Mouse (Mus musculus) adrenal gland (tissue): ENCODE measurements around the gene Lrmda.
"Not testable (repeated sequence)": the region's sequence is repeated elsewhere in the genome, so short reads cannot be mapped to it uniquely, and the experiment has no call there.

Experiments
- intact Hi-C: fragments of 180-260 bp; cut with DNase I; formaldehyde crosslinking; loops from one replicate; pipeline ENCODE4 v1.15.1; 2025

Lrmda gene

GRCm38 (mm10) chr14:22576441-22576840, 556.9 kb downstream of the Lrmda start:
- intact Hi-C loops = loop anchor here (5.0 to 10.0 kb wide), 3 partner anchors 231 to 589 kb away; partner anchors contain the start of gene Zfp503

DNA sequence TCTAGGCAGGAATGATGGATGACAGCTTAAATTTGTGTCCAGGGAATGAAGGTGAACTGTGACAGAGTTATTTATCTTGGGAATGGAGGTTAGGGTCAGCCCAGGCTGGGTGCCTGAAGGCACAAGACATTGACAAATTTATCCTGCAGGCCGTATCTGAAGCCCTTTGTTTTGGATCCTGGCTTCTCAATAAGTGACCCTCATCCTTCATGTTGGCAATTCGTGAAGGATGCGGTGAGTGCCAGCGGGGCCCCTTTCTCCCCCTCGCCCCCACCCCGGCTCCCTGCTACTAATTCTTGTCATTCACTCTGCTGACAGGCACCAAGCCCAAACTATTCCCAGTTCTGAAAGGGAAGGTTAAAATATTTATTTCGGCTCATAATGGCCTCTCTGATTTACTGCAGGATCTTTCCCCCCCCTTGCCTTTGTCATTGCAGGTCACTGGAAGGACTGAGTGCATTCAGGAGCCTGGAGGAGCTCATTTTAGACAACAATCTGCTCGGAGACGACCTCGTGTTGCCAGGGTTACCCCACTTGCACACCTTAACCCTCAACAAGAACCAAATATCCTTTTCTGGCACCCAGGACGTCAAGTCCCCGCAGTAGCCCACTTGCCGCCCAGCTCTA, 558.0 kb downstream of the Lrmda start:
- intact Hi-C loops = loop anchor here (5.0 to 10.0 kb wide), 3 partner anchors 230 to 590 kb away; partner anchors contain the start of gene Zfp503

DNA sequence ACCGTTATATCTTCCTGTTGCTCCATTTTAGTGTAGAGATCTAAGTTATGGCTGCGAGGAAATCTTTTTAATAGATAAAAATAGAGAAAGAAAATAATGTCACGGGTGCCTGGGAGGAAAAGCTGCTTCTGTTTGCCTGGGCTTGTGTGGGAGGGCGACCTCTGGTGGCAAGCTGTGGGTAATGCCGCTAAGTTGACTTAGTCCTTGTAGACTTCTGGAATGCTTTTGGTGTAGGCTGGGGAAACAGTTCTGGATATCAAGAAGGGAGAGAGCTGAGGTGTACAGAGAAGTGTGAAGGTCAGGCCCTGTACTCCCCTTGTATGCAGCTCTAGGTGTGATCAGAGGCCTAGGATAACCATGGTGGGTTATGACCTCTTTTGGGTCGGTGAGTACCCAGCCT, 558.7 kb downstream of the Lrmda start:
- intact Hi-C loops = loop anchor here (5.0 to 10.0 kb wide), 3 partner anchors 229 to 591 kb away; partner anchors contain the start of gene Zfp503

DNA sequence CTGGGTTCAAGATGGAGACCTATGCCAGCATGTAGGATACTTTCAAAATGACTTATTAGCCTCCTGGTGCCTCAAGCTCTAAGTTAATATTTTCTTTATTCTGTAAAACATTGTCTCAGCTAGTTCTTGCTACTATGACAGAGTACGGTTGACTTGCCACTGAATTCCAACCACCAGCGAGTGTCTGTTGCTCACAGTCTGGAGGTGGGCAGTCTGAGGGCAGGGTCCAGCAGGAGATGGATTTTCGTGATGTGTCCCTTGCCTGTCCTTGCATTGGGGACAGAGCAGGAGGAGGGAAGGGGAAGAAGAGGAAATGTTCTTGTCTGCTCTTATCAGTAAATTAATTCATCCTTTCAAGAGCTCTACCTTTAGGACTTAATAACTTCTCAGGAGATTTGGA, 559.5 kb downstream of the Lrmda start:
- intact Hi-C loops = loop anchor here (5.0 to 10.0 kb wide), 3 partner anchors 228 to 592 kb away; partner anchors contain the start of gene Zfp503

DNA sequence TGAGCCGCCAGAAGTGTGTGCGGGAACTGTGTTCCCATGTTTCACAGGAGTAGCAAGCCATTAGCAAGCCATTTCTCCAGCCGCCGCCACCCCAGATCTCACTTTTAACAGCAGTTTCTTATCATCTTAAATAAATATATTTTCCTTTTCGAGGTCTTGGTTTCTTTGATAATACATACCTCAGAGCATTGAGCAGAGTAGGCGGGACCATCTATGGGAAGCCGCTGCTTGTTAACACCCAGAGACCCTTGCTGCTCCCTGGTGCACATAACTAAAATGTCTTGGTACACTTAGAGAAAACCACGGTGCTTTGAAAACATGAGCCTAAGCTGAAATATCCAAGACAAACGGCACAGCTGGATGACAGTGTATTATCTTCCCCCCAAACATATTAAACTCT, 562.6 kb downstream of the Lrmda start:
- intact Hi-C loops = loop anchor here (5.0 kb wide), 1 partner anchor 465 kb away; no protein-coding TSS in a partner anchor

DNA sequence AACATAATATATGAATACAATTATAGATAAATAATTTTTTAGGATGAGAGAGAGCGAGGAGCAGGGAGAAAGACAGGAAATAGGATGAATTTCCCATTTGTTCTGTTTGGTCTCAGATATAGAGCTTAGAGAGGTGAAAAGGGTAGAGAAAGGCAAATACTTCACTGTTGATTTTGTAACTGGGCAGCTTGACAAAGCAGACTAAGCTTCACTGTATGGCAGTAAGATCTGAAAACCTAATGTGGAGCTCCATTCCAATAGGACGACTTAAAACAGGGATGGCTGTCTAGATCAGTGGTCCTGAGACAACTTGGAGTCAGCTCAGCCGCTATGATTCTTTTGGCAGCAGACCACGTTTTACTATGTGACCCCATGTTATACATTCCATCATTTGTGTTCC, 566.8 kb downstream of the Lrmda start:
- intact Hi-C loops = no loop called here

- intact Hi-C loops = no loop called here
Measured at GRCm38 (mm10) chr14:22586796-22587195, 567.3 kb downstream of the Lrmda start.

- intact Hi-C loops = no loop called here
Measured at GRCm38 (mm10) chr14:22587285-22587957, 567.9 kb downstream of the Lrmda start.

DNA sequence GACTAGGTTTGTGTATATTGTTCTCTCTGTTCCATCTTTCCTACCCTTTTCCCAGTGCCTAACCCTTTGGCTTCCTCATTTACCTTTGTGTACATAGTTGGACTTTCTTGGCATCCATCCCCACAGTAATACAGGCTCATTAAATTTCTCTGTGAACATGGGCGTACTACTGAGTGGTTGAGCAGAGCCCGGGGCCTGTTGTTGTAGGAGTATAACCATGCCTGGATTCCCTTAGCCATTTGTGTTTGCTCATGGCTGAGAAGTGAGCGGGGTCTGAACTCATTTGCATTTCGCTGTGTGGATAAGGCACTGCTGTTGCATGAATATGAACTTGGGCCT, 568.4 kb downstream of the Lrmda start:
- intact Hi-C loops = no loop called here

DNA sequence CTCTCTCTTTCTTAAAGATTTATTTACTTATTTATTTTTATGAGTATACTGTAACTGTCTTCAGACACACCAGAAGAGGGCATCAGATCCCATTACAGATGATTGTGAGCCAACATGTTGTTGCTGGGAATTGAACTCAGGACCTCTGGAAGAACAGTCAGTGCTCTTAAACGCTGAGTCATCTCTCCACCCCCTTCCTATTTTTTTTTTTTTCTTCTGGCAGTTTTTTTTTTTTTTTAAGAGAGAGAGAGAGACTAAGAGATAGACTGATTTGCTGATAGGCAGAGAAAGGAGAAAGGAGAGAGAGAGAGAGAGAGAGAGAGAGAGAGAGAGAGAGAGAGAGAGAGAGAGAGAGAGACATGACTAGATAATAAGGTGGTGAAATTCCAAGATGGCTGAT, 568.9 kb downstream of the Lrmda start:
- intact Hi-C loops = not testable (repeated sequence)

DNA sequence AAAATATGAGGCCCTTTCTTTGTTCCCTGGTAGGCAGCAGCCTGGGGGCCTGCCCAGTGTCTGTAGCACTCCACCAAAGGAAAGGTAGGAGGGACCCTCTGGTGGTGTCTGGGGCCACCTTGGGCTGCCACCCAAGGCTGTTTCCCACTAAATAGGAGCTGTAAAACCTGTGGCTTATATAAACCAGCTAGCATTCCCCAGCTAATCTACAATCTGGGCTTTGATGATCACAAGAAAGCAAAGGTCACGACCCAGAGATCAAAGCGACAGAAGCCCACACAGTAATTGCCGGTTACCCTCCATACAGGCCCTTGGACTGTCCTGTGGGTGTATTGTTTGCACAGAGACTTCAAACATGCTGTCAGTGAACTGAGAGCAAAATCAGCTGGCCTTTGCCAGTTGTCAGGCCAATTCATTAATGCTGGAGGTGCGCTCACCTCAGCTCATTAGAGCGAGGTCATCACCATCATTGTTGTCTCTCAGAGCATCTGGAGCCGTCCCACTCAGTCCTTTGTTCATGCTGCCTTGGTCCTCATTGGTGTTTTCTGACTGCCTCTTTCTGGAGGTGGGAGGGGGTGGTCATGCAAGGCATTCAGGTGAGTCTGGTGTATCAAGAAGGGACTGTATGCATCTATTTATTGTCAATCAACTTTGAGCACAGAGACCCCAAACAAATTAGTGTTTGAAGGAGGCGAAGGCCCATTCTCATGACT, 570.1 kb downstream of the Lrmda start:
- intact Hi-C loops = no loop called here

GRCm38 (mm10) chr14:22591186-22591585, 571.7 kb downstream of the Lrmda start:
- intact Hi-C loops = no loop called here

- intact Hi-C loops = no loop called here
Measured at GRCm38 (mm10) chr14:22597508-22597907, 578.0 kb downstream of the Lrmda start.

GRCm38 (mm10) chr14:22598638-22599037, 579.1 kb downstream of the Lrmda start:
- intact Hi-C loops = no loop called here

DNA sequence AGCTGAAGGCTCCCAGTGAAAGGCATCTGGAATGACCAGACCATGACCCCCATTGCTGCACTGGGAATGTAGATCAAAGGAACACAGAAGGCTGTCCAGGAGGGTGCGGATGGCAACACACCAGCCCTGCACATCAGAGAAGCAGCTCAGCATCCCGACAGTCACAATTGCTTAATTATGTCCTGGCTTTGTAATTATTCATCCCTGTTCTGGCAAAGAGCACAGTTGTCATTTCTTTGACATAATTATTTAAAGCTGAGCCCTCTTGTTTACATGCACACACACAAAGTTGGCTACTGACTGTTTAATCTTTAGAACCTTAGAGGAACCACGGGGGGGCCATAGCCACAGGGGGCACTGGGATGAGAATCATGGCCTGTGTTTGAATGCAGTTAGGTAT, 580.7 kb downstream of the Lrmda start:
- intact Hi-C loops = no loop called here

GRCm38 (mm10) chr14:22602308-22602707, 582.8 kb downstream of the Lrmda start:
- intact Hi-C loops = no loop called here

GRCm38 (mm10) chr14:22608599-22608998, 589.1 kb downstream of the Lrmda start:
- intact Hi-C loops = no loop called here

DNA sequence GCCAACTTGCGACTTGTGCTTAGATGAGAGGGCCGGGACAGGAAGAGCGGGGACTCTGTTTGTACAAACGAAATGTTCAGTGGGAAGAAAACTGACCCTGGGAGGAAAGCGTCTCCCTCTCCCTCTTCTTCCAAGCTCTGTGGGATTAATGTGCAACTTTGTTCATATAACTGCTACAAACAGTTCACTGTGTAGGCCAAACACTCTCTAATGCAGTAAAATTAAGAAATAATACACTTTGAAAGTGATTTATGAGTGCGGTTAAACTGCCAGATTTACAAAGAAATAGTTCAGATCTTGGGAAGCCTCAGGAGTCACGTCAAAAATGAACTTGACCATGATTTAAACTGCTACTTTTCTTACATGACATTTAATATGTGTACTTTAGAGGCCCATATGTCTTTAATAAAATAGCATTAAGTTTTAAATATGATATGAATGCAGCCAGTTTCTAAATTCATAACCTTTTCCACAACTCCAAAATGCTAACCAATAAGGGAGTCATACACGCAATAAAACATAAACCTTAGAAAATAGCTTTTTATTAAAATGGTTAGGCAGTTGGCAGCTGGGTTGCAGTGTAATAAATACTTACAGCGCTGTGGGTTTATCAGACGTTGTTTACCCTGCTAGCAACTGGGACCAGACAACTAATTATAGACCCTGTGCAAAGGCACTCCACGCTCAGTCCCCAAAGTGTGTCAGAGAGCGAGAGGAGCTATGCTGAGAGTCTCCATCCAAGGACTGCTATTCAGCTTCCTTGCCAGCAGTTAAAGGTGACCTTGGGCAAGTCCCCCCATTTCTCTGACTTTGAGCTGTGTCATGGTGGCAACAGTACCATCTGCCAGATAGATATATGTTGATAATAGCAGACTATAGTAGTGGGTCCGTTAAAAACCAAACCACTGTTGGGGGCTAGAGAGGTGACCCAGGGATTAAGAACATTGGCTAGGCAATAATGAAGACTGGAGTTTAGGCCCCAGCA, 590.0 kb downstream of the Lrmda start:
- intact Hi-C loops = no loop called here

DNA sequence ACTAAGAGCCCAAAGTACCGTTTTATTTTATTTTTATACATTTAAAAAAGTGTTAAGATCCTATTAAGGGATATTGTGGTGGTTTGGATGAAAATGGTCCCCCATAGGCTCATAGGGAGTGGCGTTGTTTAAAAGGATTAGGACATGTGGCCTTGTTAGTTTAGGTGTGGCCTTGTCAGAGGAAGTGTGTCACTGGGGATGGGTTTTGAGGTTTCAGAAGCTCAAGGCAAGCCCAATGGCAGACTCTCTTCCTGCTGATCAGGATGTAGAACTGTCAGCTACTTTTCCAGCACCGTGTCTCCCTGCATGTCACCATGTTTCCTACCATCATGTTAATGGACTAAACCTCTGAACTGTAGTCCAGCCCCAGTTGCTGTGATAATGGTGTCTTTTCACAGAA, 591.5 kb downstream of the Lrmda start:
- intact Hi-C loops = no loop called here

DNA sequence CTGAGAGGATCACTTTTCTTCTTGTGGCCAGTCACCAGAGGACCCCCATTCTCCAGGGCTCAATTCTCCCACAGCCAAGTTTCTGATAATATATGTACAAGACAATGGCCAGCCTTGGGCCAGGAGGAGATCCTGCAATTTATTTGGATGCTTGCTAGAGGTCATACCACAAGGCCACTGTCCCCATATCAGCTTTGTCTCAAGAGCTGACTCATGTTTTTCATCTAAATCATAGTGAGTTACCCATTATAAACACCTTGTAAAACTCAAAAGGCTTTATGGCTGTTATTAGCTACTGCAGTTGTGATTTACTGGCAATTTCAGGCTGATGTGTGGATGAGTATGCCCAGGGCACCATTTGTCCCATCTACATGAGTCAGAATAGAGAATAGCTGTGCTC, 600.7 kb downstream of the Lrmda start:
- intact Hi-C loops = no loop called here

GRCm38 (mm10) chr14:22621941-22622340, 602.4 kb downstream of the Lrmda start:
- intact Hi-C loops = no loop called here
